Mouse (Mus musculus) forebrain, embryonic 16.5 days (tissue): ENCODE measurements around the gene Ttc17. TPM values are rescaled to one million over a fixed set of nuclear protein-coding genes. Genes with fewer than 3 reads are reported as not detected.
"Not testable (repeated sequence)": the region's sequence is repeated elsewhere in the genome, so short reads cannot be mapped to it uniquely, and the experiment has no call there.

Experiments
- ATAC-seq: fragments of 200-750 bp; cut with Nextera tagmentation; 2 replicates; pipeline ENCODE4 v1.8.0; 2017; ENCODE audit warnings: mild to moderate bottlenecking, moderate library complexity
- H3K27ac ChIP-seq: fragments of 300-500 bp; sonication (generic); 2 replicates; pipeline ENCODE4 v1.5.1; 2014; ENCODE audit warnings: low read length, control low read depth
- H3K27me3 ChIP-seq: fragments of 300-500 bp; sonication (generic); replicated peaks from 2 replicates; pipeline ENCODE4 v1.6.1; 2014; ENCODE audit warnings: low read length; ENCODE audit not compliant: control insufficient read depth, insufficient read depth
- H3K36me3 ChIP-seq: fragments of 300-500 bp; sonication (generic); 2 replicates; pipeline ENCODE4 v1.6.1; 2014; ENCODE audit not compliant: control insufficient read depth, insufficient read depth
- H3K4me1 ChIP-seq: fragments of 300-500 bp; sonication (generic); replicated peaks from 2 replicates; pipeline ENCODE4 v1.6.1; 2014; ENCODE audit warnings: low read length; ENCODE audit not compliant: control insufficient read depth, insufficient read depth
- H3K4me2 ChIP-seq: fragments of 300-500 bp; sonication (generic); 2 replicates; pipeline ENCODE4 v1.6.1; 2014; ENCODE audit warnings: mild to moderate bottlenecking, low read length, control low read depth
- H3K4me3 ChIP-seq: fragments of 300-500 bp; sonication (generic); replicated peaks from 2 replicates; pipeline ENCODE4 v1.5.1; 2014; ENCODE audit warnings: mild to moderate bottlenecking, low read length, control low read depth
- H3K9ac ChIP-seq: fragments of 300-500 bp; sonication (generic); replicated peaks from 2 replicates; pipeline ENCODE4 v1.6.1; 2014; ENCODE audit warnings: low read depth, low read length, control low read depth
- H3K9me3 ChIP-seq: fragments of 300-500 bp; sonication (generic); 2 replicates; pipeline ENCODE4 v1.6.1; 2016; ENCODE audit warnings: low read length; ENCODE audit not compliant: control insufficient read depth
- WGBS: fragments of 180-500 bp; shearing (Covaris S2); extraction: QIAGEN DNeasy Blood & Tissue Kit; methylation state at CpG from one replicate; pipeline ENCODE4 v1.1.7; 2014; 5-methylcytosine and 5-hydroxymethylcytosine counted together
- polyA plus RNA-seq: library from polyadenylated mRNA; unstranded; fragments of >200 nt; fragmentation: Nextera tagmentation; extraction: Ambion mirVana; gene quantifications from 2 replicates; pipeline ENCODE4 v1.2.1, GENCODE M21; 2015

The Ttc17 gene
- polyA plus RNA-seq, 1 experiment from 2014 or later: 25.0 TPM

DNA sequence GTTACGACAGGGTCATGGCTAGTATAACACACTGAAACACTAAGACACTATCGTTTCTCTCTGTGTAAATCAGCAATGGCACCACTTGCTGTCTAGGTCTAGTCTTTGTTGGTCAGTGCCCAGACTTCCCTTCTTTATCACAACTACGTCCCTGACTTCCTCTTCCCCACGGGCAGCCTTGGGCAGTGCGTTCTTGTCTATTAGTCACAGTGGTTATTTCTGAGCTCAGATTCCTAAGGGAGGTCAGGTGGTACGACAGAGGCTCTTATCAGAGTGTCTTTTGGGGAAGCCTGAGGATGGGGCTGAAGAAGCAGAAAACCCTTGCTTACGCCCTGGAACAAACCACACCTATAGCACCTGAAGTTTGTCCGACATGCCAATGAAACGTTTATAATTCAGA, 17.5 kb downstream of the Ttc17 start:
- no peak for ATAC-seq
- no peaks in the 10 kb centered on the region for H3K4me1 ChIP-seq
- H3K4me3 ChIP-seq: no peak overlapping the region
- no peak overlapping the region for H3K4me2 ChIP-seq
- no peaks in the 10 kb centered on the region for H3K9me3 ChIP-seq
- no peak overlapping the region for H3K27ac ChIP-seq
- no peaks in the 10 kb centered on the region for H3K36me3 ChIP-seq
- 88% methylated on average over 9 of the region's 9 CpGs for WGBS
- H3K9ac ChIP-seq: no peak overlapping the region
- no peaks in the 10 kb centered on the region for H3K27me3 ChIP-seq

DNA sequence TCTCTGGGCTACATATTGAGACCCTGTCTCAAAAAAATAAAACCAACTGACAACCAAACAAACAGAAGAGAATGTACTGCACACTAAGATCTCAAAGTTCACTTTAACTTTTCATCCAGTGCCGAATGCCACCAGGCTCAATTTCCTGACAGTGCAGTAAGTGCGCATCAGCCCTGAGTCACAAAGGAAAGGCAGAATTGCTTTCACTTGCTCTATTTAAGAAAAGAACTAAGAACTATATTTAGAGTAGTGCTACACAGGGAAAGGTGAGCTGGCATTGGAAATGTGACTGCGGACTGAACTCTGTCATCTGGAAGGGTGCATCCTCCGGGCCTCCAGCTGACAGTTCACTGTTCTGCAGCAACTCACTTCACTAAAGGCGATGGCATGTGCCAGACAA, 18.6 kb downstream of the Ttc17 start:
- Histone ChIP-seq H3K4me2 (no peak overlapping the region), H3K9ac (no peak overlapping the region), H3K9me3 (no peaks in the 10 kb centered on the region), H3K4me1 (no peaks in the 10 kb centered on the region), H3K36me3 (peaks cover 2% of the 10 kb centered on the region; the same call in 1 of the 2 replicates), H3K27ac (no peak overlapping the region), H3K27me3 (no peaks in the 10 kb centered on the region), H3K4me3 (no peak overlapping the region)
- no peak for ATAC-seq
- 92% methylated on average over 5 of the region's 5 CpGs for WGBS

DNA sequence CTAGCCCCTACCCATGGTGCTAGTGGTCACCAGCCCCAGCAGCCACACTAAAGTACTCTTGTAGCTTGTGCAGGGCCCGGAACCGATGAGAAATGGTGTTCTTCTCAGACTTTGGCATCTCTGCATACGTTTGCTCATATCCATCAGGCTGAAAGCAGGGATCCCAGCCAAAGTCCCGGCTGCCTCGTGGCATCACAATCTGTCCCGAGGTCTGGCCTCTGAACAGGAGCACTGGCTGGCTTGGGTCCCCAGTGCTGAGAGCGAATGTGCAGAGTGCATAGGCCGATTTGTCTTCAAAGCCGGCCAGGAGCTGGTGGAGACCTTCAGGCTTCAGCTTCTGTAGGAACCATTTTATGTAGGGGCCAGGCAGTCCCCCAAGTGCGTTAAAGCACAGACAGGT, 22.0 kb downstream of the Ttc17 start:
- not testable (repeated sequence) for H3K4me1 ChIP-seq, ATAC-seq, H3K4me3 ChIP-seq, H3K9ac ChIP-seq, H3K4me2 ChIP-seq, H3K9me3 ChIP-seq, H3K27ac ChIP-seq, H3K36me3 ChIP-seq, H3K27me3 ChIP-seq
- 78% methylated on average over 10 of the region's 10 CpGs for WGBS

DNA sequence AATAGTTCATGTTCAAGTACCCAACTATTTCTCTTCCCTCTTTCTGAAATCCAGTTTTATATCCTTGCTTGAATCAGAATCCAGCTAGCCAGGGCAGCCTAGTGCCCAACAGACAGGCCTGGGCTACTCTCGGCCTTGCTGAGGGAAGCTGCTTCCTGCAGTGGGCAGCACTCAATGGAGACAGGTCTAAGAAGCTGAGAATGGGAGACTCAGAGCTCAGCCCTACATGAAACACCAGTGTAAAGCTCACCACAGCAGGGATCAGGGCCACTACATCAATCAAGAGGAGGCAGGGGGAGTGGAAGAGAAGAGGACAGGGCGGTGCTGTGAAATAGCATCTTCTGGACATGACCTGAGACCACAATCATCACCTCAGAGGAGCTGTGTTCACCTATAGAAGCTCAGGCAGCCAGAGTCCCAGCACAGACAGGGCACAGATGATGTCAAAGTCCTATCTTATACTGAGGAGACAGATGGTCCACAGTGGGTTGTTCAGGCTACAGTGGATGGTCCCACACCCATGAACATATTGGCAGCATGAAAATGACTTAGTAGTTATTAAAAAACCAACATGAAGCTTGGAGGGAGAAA, 25.3 kb downstream of the Ttc17 start:
- Histone ChIP-seq H3K4me3 (no peak overlapping the region), H3K27ac (no peak overlapping the region), H3K4me2 (no peak overlapping the region), H3K27me3 (no peaks in the 10 kb centered on the region), H3K9me3 (no peaks in the 10 kb centered on the region), H3K9ac (no peak overlapping the region), H3K36me3 (peaks cover 10% of the 10 kb centered on the region), H3K4me1 (no peaks in the 10 kb centered on the region)
- 75% methylated on average over 2 of the region's 2 CpGs for WGBS
- ATAC-seq: no peak

DNA sequence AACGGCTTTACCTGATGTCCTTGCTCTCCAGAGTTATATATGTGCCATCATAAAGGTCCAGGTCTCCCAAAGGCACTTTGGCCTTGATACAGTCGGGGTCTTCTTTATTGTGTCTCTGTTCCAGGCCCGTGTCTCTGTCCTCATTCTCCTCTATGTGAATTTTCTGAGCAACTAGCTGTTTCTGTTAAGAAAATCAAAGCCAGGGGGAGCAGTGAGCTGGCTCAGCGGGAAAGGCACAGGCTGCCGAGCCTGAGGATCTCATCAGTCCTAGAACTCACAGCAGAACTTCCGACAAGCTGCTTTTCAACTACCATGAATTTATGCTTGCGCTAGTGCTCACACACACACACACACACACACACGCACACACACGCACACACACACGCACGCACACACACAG, 27.8 kb downstream of the Ttc17 start:
- no peaks in the 10 kb centered on the region for H3K27me3 ChIP-seq
- no peak overlapping the region for H3K4me2 ChIP-seq
- peaks cover 20% of the 10 kb centered on the region for H3K36me3 ChIP-seq
- H3K4me1 ChIP-seq: no peaks in the 10 kb centered on the region
- no peaks in the 10 kb centered on the region for H3K9me3 ChIP-seq
- no peak overlapping the region for H3K9ac ChIP-seq
- no peak overlapping the region for H3K27ac ChIP-seq
- ATAC-seq: no peak
- WGBS: 89% methylated on average over 11 of the region's 11 CpGs
- no peak overlapping the region for H3K4me3 ChIP-seq

DNA sequence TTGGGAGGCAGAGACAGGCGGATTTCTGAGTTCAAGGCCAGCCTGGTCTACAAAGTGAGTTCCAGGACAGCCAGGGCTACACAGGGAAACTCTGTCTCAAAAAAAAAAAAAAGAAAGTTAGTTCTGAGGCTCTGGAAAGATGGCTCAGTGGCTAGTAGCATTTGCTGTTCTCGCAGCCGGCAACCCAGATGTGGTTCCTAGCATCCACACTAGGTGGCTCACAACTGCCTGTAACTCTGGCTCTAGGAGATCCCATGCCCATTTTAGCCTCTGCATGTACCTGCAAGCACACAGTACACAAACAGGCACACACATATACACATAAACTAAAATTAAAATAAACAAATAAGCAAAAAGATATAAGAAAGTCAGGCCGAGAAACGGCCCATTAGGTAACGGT, 35.4 kb downstream of the Ttc17 start:
- no peaks in the 10 kb centered on the region for H3K9me3 ChIP-seq
- ATAC-seq: no peak
- no peak overlapping the region for H3K4me2 ChIP-seq
- H3K36me3 ChIP-seq: peaks cover 33% of the 10 kb centered on the region
- H3K9ac ChIP-seq: no peak overlapping the region
- no peaks in the 10 kb centered on the region for H3K4me1 ChIP-seq
- H3K4me3 ChIP-seq: no peak overlapping the region
- WGBS: 82% methylated on average over 6 of the region's 6 CpGs
- H3K27ac ChIP-seq: no peak overlapping the region
- no peaks in the 10 kb centered on the region for H3K27me3 ChIP-seq

DNA sequence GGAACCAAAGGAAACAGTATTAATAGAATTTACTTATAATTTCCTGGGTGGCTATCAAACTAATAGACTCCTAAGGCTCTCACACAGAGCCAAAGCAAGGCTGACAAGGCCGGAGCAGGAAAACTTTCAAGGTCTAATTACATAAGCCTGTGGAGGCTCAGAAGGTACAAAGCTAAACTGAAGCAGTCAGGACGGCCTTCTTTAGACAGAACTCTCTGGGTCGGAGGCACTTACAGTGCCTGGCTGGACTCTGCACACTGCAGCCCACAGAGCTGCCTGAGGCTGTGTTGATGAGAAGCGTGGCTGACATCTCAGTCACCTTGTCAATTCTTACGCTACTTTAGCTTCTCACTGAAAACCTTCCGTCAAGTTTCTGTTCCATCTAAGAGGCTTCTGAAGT, 42.7 kb downstream of the Ttc17 start:
- Histone ChIP-seq H3K27me3 (no peaks in the 10 kb centered on the region), H3K27ac (no peak overlapping the region), H3K36me3 (peaks cover 50% of the 10 kb centered on the region), H3K4me2 (no peak overlapping the region), H3K4me1 (no peaks in the 10 kb centered on the region), H3K9ac (no peak overlapping the region), H3K9me3 (no peaks in the 10 kb centered on the region; the same call in 1 of the 2 replicates), H3K4me3 (no peak overlapping the region)
- WGBS: 92% methylated on average over 6 of the region's 6 CpGs
- no peak for ATAC-seq

DNA sequence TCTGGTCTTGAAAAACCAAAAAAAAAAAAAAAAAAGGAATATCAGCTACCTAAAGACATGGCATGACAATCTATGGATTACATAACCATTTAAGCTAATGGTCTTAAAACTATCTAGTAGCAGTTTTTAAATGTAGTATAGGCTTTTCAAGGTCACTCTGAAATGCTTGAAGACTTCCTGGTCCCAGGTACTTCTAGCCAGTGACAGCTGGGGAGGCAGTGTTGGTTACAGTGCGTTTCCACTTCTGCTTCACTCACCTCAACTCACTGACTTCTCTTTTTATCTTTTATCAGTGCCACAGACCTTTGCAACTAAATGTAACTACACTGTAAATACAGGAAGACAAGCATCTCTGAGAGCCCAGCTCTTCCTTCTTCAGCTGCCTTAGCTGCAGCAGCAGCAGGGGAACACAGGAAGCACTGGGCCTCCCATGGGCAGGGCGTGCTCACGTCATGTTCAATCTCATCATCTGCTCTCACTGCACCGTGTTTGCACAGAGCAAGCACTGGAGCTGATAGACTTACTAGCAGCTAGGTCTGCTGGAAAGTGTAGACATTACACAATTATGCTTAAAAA, 46.0 kb downstream of the Ttc17 start:
- 95% methylated on average over 4 of the region's 4 CpGs for WGBS

DNA sequence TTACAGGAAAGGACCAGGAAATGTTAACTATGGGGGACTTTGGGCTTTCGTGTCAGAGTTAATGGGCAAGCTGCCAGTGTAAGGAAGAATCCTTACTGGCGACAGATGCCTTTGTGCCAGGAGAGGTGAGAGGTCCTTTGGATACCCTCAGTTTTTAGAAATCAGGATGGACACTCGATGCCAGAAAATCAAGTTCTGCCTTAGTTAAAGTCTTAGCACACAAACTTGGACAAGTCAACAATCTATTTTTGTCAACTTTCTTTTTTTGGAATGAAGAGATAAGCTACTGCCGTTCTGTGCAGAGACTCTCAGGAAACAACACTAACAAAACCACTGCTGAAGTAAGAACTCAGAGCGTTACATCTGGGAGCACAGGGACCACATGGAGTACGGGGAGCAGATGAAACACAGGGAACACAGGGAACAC, 58.3 kb downstream of the Ttc17 start:
- no peaks in the 10 kb centered on the region; the same call in 1 of the 2 replicates for H3K36me3 ChIP-seq
- H3K4me1 ChIP-seq: peaks cover 10% of the 10 kb centered on the region
- no peak overlapping the region for H3K4me2 ChIP-seq
- ATAC-seq: no peak
- H3K4me3 ChIP-seq: no peak overlapping the region
- WGBS: 61% methylated on average over 6 of the region's 6 CpGs
- H3K27ac ChIP-seq: no peak overlapping the region
- no peaks in the 10 kb centered on the region for H3K27me3 ChIP-seq
- no peaks in the 10 kb centered on the region for H3K9me3 ChIP-seq
- H3K9ac ChIP-seq: no peak overlapping the region

More for the DNA sequence above, 46.0 kb downstream of the Ttc17 start:
- no peak overlapping the region for H3K4me3 ChIP-seq
- ATAC-seq: no peak
- H3K36me3 ChIP-seq: peaks cover 54% of the 10 kb centered on the region
- no peak overlapping the region for H3K9ac ChIP-seq
- no peak overlapping the region for H3K27ac ChIP-seq
- H3K9me3 ChIP-seq: no peaks in the 10 kb centered on the region; the same call in 1 of the 2 replicates
- H3K27me3 ChIP-seq: no peaks in the 10 kb centered on the region
- H3K4me1 ChIP-seq: no peaks in the 10 kb centered on the region
- no peak overlapping the region for H3K4me2 ChIP-seq
